Mouse (Mus musculus) kidney, postnatal 0 days (tissue): ENCODE measurements around the gene Ubr3. TPM values are rescaled to one million over a fixed set of nuclear protein-coding genes. Genes with fewer than 3 reads are reported as not detected.
"Not testable (repeated sequence)": the region's sequence is repeated elsewhere in the genome, so short reads cannot be mapped to it uniquely, and the experiment has no call there.

Experiments used
- ATAC-seq: fragments of 200-750 bp; cut with Nextera tagmentation; replicated peaks from 2 replicates; pipeline ENCODE4 v1.8.0; 2017; ENCODE audit warnings: low read depth, moderate number of reproducible peaks, moderate TSS enrichment, moderate library complexity; ENCODE audit not compliant: low FRiP score
- DNase-seq: peaks from one replicate; pipeline ENCODE4 v3.0.0-alpha.2; 2016; ENCODE audit warnings: low spot score
- H3K27ac ChIP-seq: fragments of 300-500 bp; sonication (generic); 2 replicates; pipeline ENCODE4 v1.5.1; 2014; ENCODE audit warnings: mild to moderate bottlenecking
- H3K27me3 ChIP-seq: fragments of 300-500 bp; sonication (generic); 2 replicates; pipeline ENCODE4 v1.6.1; 2014; ENCODE audit warnings: low read length, mixed read lengths; ENCODE audit not compliant: insufficient read depth
- H3K36me3 ChIP-seq: fragments of 300-500 bp; sonication (generic); 2 replicates; pipeline ENCODE4 v1.6.1; 2014; ENCODE audit warnings: low read length, mixed read lengths; ENCODE audit not compliant: insufficient read depth
- H3K4me1 ChIP-seq: fragments of 300-500 bp; sonication (generic); replicated peaks from 2 replicates; pipeline ENCODE4 v1.6.1; 2014; ENCODE audit warnings: antibody characterized with exemption, low read length, mixed read lengths; ENCODE audit not compliant: insufficient read depth
- H3K4me2 ChIP-seq: fragments of 300-500 bp; sonication (generic); 2 replicates; pipeline ENCODE4 v1.6.1; 2014; ENCODE audit warnings: mild to moderate bottlenecking, low read length, moderate library complexity, mixed read lengths
- H3K4me3 ChIP-seq: fragments of 300-500 bp; sonication (generic); replicated peaks from 2 replicates; pipeline ENCODE4 v1.5.1; 2014; ENCODE audit warnings: low read depth, low read length
- H3K9ac ChIP-seq: fragments of 300-500 bp; sonication (generic); 2 replicates; pipeline ENCODE4 v1.6.1; 2014; ENCODE audit warnings: low read depth, low read length
- H3K9me3 ChIP-seq: fragments of 300-500 bp; sonication (generic); replicated peaks from 2 replicates; pipeline ENCODE4 v1.6.1; 2016; ENCODE audit warnings: low read length, inconsistent platforms, mixed read lengths
- CTCF ChIP-seq: IDR thresholded peaks from 2 replicates; pipeline ENCODE4 v1.5.1; 2016; ENCODE audit warnings: antibody characterized with exemption, low read depth, mild to moderate bottlenecking, moderate library complexity
- WGBS: fragments of 180-500 bp; shearing (Covaris S2); extraction: QIAGEN DNeasy Blood & Tissue Kit; methylation state at CpG from one replicate; pipeline ENCODE4 v1.1.7; 2014; 5-methylcytosine and 5-hydroxymethylcytosine counted together
- polyA plus RNA-seq: library from polyadenylated mRNA; unstranded; fragments of >200 nt; fragmentation: Nextera tagmentation; extraction: Ambion mirVana; gene quantifications from 2 replicates; pipeline ENCODE4 v1.2.1, GENCODE M21; 2015

The Ubr3 gene
- polyA plus RNA-seq, 1 experiment from 2014 or later: 12.8 TPM

- Histone ChIP-seq H3K4me2 (peak overlapping the region; percentile 98), H3K9ac (peak overlapping the region; percentile 100), H3K27me3 (no peaks in the 10 kb centered on the region), H3K9me3 (no peaks in the 10 kb centered on the region), H3K36me3 (0 out of 2 replicates have a peak, but pooled peaks cover 4% of the 10 kb centered on the region), H3K4me1 (no peaks in the 10 kb centered on the region), H3K27ac (peak overlapping the region; percentile 96), H3K4me3 (peak overlapping the region; percentile 99)
- 0 out of 2 replicates have a peak, but pooled peaks have one; percentile 3 for TF ChIP-seq CTCF
- WGBS: under 1% methylated on average over 55 of the region's 55 CpGs
- peak; percentile 54 for ATAC-seq
- peak; percentile 81 for DNase-seq
Observed at GRCm38 (mm10) chr2:69897618-69898575, 851 bp downstream of the Ubr3 start.

GRCm38 (mm10) chr2:69903541-69903940, 6.5 kb downstream of the Ubr3 start:
- ATAC-seq: no peak
- H3K9ac ChIP-seq: no peak overlapping the region
- H3K9me3 ChIP-seq: no peaks in the 10 kb centered on the region
- DNase-seq: no peak
- H3K4me3 ChIP-seq: no peak overlapping the region
- no peaks in the 10 kb centered on the region for H3K4me1 ChIP-seq
- H3K27ac ChIP-seq: no peak overlapping the region
- WGBS: 94% methylated on average over 3 of the region's 3 CpGs
- no peak overlapping the region for H3K4me2 ChIP-seq
- no peaks in the 10 kb centered on the region for H3K27me3 ChIP-seq
- 0 out of 2 replicates have a peak, but pooled peaks cover 4% of the 10 kb centered on the region for H3K36me3 ChIP-seq
- no peak for TF ChIP-seq CTCF

GRCm38 (mm10) chr2:69907394-69907793, 10.3 kb downstream of the Ubr3 start:
- DNase-seq, H3K4me3 ChIP-seq, H3K4me1 ChIP-seq, H3K9me3 ChIP-seq, H3K36me3 ChIP-seq, ATAC-seq, H3K9ac ChIP-seq, H3K27me3 ChIP-seq, H3K4me2 ChIP-seq, H3K27ac ChIP-seq: not testable (repeated sequence)
- 88% methylated on average over 4 of the region's 4 CpGs for WGBS

- Histone ChIP-seq H3K27me3 (no peaks in the 10 kb centered on the region), H3K9me3 (no peaks in the 10 kb centered on the region), H3K4me1 (no peaks in the 10 kb centered on the region), H3K4me2 (no peak overlapping the region), H3K27ac (no peak overlapping the region), H3K4me3 (no peak overlapping the region), H3K36me3 (peaks cover 5% of the 10 kb centered on the region; the same call in 1 of the 2 replicates), H3K9ac (no peak overlapping the region)
- 49% methylated on average over 2 of the region's 2 CpGs for WGBS
- TF ChIP-seq CTCF: no peak
- DNase-seq (no peak), ATAC-seq (no peak)
Observed at GRCm38 (mm10) chr2:69912801-69913200, 15.8 kb downstream of the Ubr3 start.

- H3K4me2 ChIP-seq: no peak overlapping the region
- no peak overlapping the region for H3K27ac ChIP-seq
- no peak for TF ChIP-seq CTCF
- no peaks in the 10 kb centered on the region for H3K27me3 ChIP-seq
- no peak for ATAC-seq
- peaks cover 20% of the 10 kb centered on the region; the same call in 1 of the 2 replicates for H3K36me3 ChIP-seq
- H3K4me1 ChIP-seq: no peaks in the 10 kb centered on the region
- no peak overlapping the region for H3K9ac ChIP-seq
- H3K9me3 ChIP-seq: no peaks in the 10 kb centered on the region
- no peak for DNase-seq
- H3K4me3 ChIP-seq: no peak overlapping the region
- 93% methylated on average over 3 of the region's 3 CpGs for WGBS
Observed at GRCm38 (mm10) chr2:69917301-69917700, 20.3 kb downstream of the Ubr3 start.

GRCm38 (mm10) chr2:69924943-69925342, 27.9 kb downstream of the Ubr3 start:
- DNase-seq (no peak), ATAC-seq (no peak)
- peaks cover 20% of the 10 kb centered on the region; the same call in 1 of the 2 replicates for H3K36me3 ChIP-seq
- H3K4me1 ChIP-seq: no peaks in the 10 kb centered on the region
- H3K4me2 ChIP-seq: no peak overlapping the region
- H3K27ac ChIP-seq: no peak overlapping the region
- H3K9me3 ChIP-seq: no peaks in the 10 kb centered on the region
- TF ChIP-seq CTCF: no peak
- no peaks in the 10 kb centered on the region for H3K27me3 ChIP-seq
- no peak overlapping the region for H3K4me3 ChIP-seq
- 91% methylated on average over 3 of the region's 3 CpGs for WGBS
- no peak overlapping the region for H3K9ac ChIP-seq
